In the genomic region with DNA sequence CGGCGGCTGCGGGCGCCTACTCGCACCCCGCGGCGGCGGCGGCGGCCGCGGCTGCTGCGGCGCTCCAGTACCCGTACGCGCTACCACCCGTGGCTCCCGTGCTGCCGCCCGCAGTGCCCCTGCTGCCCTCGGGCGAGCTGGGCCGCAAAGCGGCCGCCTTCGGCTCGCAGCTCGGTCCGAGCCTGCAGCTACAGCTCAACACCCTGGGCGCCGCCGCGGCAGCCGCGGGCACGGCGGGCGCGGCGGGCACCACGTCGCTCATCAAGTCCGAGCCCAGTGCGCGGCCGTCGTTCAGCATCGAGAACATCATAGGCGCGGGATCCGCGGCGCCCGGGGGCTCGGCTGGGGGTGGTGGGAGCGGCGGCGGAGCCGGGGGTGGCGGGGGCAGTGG, we compare ENCODE assay signal across 8 mouse cellular contexts. TPM values are rescaled to one million over a fixed set of nuclear protein-coding genes. Genes with fewer than 3 reads are reported as not detected.
DNase-seq lines count a peak whose midpoint lies in the region; ATAC-seq and TF ChIP-seq lines count a peak whose summit lies in the region.

No protein-coding gene starts in this region.

- no peak for ATAC-seq in kidney, postnatal 0 days (replicated peaks; ENCODE audit: low FRiP score, low read depth)
- ATAC-seq in embryonic facial prominence, embryonic 15.5 days (ENCODE audit: insufficient number of reproducible peaks, low FRiP score, low TSS enrichment, low read depth), result no peak
- 0 out of 2 replicates have a peak, but pooled peaks have one; percentile 2 for ATAC-seq in neural tube, embryonic 15.5 days (ENCODE audit: low FRiP score)

- no peak overlapping the region for H3K27ac ChIP-seq in kidney, postnatal 0 days
- H3K27ac ChIP-seq in embryonic facial prominence, embryonic 15.5 days (replicated peaks), result no peak overlapping the region
- peak overlapping the region; percentile 36 for H3K27ac ChIP-seq in limb, embryonic 10.5 days
- peak overlapping the region; percentile 54 for H3K27ac ChIP-seq in neural tube, embryonic 15.5 days (replicated peaks)

- H3K9me3 ChIP-seq in kidney, postnatal 0 days (replicated peaks; ENCODE audit: low read length), result no peaks in the 10 kb centered on the region
- H3K9me3 ChIP-seq in embryonic facial prominence, embryonic 15.5 days (replicated peaks), result no peaks in the 10 kb centered on the region
- no peaks in the 10 kb centered on the region for H3K9me3 ChIP-seq in limb, embryonic 10.5 days (replicated peaks)
- H3K9me3 ChIP-seq in neural tube, embryonic 15.5 days (replicated peaks), result no peaks in the 10 kb centered on the region

- peaks cover 12% of the 10 kb centered on the region; the same call in 1 of the 2 replicates for H3K4me1 ChIP-seq in kidney, postnatal 0 days (replicated peaks; ENCODE audit: insufficient read depth, low read length)
- peaks cover 37% of the 10 kb centered on the region for H3K4me1 ChIP-seq in embryonic facial prominence, embryonic 15.5 days
- peaks cover 39% of the 10 kb centered on the region for H3K4me1 ChIP-seq in limb, embryonic 10.5 days
- H3K4me1 ChIP-seq in neural tube, embryonic 15.5 days, result peaks cover 17% of the 10 kb centered on the region

- H3K4me3 ChIP-seq in kidney, postnatal 0 days (replicated peaks; ENCODE audit: low read depth, low read length), result peak overlapping the region; percentile 31
- H3K4me3 ChIP-seq in embryonic facial prominence, embryonic 15.5 days (replicated peaks), result peak overlapping the region; percentile 39
- H3K4me3 ChIP-seq in limb, embryonic 10.5 days, result peak overlapping the region; percentile 43
- peak overlapping the region; percentile 38 for H3K4me3 ChIP-seq in neural tube, embryonic 15.5 days (replicated peaks)

- no peaks in the 10 kb centered on the region for H3K36me3 ChIP-seq in kidney, postnatal 0 days (ENCODE audit: insufficient read depth, low read length)
- no peaks in the 10 kb centered on the region for H3K36me3 ChIP-seq in embryonic facial prominence, embryonic 15.5 days
- no peaks in the 10 kb centered on the region for H3K36me3 ChIP-seq in limb, embryonic 10.5 days
- no peaks in the 10 kb centered on the region for H3K36me3 ChIP-seq in neural tube, embryonic 15.5 days

- TF ChIP-seq CTCF in kidney, postnatal 0 days (IDR thresholded peaks at IDR 0.05; ENCODE audit: low read depth), result no peak

- under 1% methylated on average over 60 of the region's 62 CpGs for WGBS in kidney, postnatal 0 days
- WGBS in embryonic facial prominence, embryonic 15.5 days, result 1% methylated on average over 47 of the region's 62 CpGs
- 1% methylated on average over 42 of the region's 62 CpGs for WGBS in limb, embryonic 10.5 days
- WGBS in neural tube, embryonic 15.5 days, result under 1% methylated on average over 54 of the region's 62 CpGs

- no peak overlapping the region for H3K9ac ChIP-seq in kidney, postnatal 0 days (ENCODE audit: low read depth, low read length)
- no peak overlapping the region for H3K9ac ChIP-seq in embryonic facial prominence, embryonic 15.5 days
- H3K9ac ChIP-seq in neural tube, embryonic 15.5 days (replicated peaks), result peak overlapping the region; percentile 26; the same call in 1 of the 2 replicates

- H3K4me2 ChIP-seq in kidney, postnatal 0 days (ENCODE audit: low read length), result peak overlapping the region; percentile 46
- H3K4me2 ChIP-seq in embryonic facial prominence, embryonic 15.5 days (replicated peaks), result peak overlapping the region; percentile 46
- H3K4me2 ChIP-seq in neural tube, embryonic 15.5 days, result peak overlapping the region; percentile 52

- H3K27me3 ChIP-seq in kidney, postnatal 0 days (ENCODE audit: insufficient read depth, low read length), result peaks cover 76% of the 10 kb centered on the region
- H3K27me3 ChIP-seq in embryonic facial prominence, embryonic 15.5 days, result peaks cover 92% of the 10 kb centered on the region
- H3K27me3 ChIP-seq in limb, embryonic 10.5 days (ENCODE audit: low read depth, poor library complexity, severe bottlenecking), result peaks cover 100% of the 10 kb centered on the region
- peaks cover 67% of the 10 kb centered on the region for H3K27me3 ChIP-seq in neural tube, embryonic 15.5 days (replicated peaks)

- no peak for DNase-seq in kidney, postnatal 0 days (ENCODE audit: low spot score)
- DNase-seq in kidney, postnatal 36 days, result no peak
- no peak for DNase-seq in limb, embryonic 10.5 days (ENCODE audit: low spot score)
- no peak for DNase-seq in adipocyte (ENCODE audit: low spot score)
- DNase-seq in gastrocnemius, adult 8-10 months (ENCODE audit: low spot score in 2 of 2), result no peak
- no peak for DNase-seq in layer of hippocampus, adult 8-10 months (ENCODE audit: low spot score in 2 of 2)

RNA-seq across cellular contexts. Expression of a gene that starts 1.3 kb away (rescaled TPM):
- polyA plus RNA-seq in kidney, postnatal 0 days (2015; fragmentation: Nextera tagmentation; extraction: Ambion mirVana), result 0.05 TPM in 2 replicates
- 1.7 and 1.8 TPM in 2 replicates for polyA plus RNA-seq in embryonic facial prominence, embryonic 15.5 days (2015; fragmentation: Nextera tagmentation; extraction: Ambion mirVana)
- polyA plus RNA-seq in limb, embryonic 10.5 days (2016; fragmentation: Nextera tagmentation; extraction: Ambion mirVana), result 0.06 and 0.08 TPM in 2 replicates
- 2.2 and 3.0 TPM in 2 replicates for polyA plus RNA-seq in neural tube, embryonic 15.5 days (2015; fragmentation: Nextera tagmentation; extraction: Ambion mirVana)
- 1 to 10 TPM in 3 of 4 experiments, under 1 TPM in 1; 0.79 to 1.5 (median 1.2) TPM for total RNA-seq in gastrocnemius, adult 8-10 months (2022)
- total RNA-seq in layer of hippocampus, adult 8-10 months (2022), result not detected

RNA-seq across cellular contexts. Expression of a gene that starts 58.0 kb away (rescaled TPM):
- 16.1 and 21.3 TPM in 2 replicates for polyA plus RNA-seq in kidney, postnatal 0 days (2015; fragmentation: Nextera tagmentation; extraction: Ambion mirVana)
- 17.2 and 18.6 TPM in 2 replicates for polyA plus RNA-seq in embryonic facial prominence, embryonic 15.5 days (2015; fragmentation: Nextera tagmentation; extraction: Ambion mirVana)
- polyA plus RNA-seq in limb, embryonic 10.5 days (2016; fragmentation: Nextera tagmentation; extraction: Ambion mirVana), result 18.5 and 19.0 TPM in 2 replicates
- 12.8 and 15.4 TPM in 2 replicates for polyA plus RNA-seq in neural tube, embryonic 15.5 days (2015; fragmentation: Nextera tagmentation; extraction: Ambion mirVana)
- total RNA-seq in gastrocnemius, adult 8-10 months (2022), result 1 to 10 TPM; 4.3 to 8.4 (median 6.1) TPM
- 10 to 100 TPM in 3 of 4 experiments, 1 to 10 TPM in 1; 8.8 to 12.8 (median 12.1) TPM for total RNA-seq in layer of hippocampus, adult 8-10 months (2022)

Comparison
In these comparisons a context has a peak if more than half of its experiments do, and no peak if none do; other contexts are left out.
1. H3K27ac ChIP-seq: peak in limb, embryonic 10.5 days (single experiment) and neural tube, embryonic 15.5 days (single experiment); none in kidney, postnatal 0 days (single experiment) and embryonic facial prominence, embryonic 15.5 days (single experiment).
2. Peak in every context shown above with its lines, with median percentiles within 50 percentile points of each other: H3K4me2 ChIP-seq and H3K4me3 ChIP-seq.